Mouse (Mus musculus) layer of hippocampus, postnatal 25 days (tissue): ENCODE results near the gene Rem2. TPM values are rescaled to one million over a fixed set of nuclear protein-coding genes. Genes with fewer than 3 reads are reported as not detected.

Source experiments
- DNase-seq, 2 experiments: peaks; one replicate each; pipeline ENCODE4 v3.0.0; 2022; ENCODE audit warnings: mixed read lengths in 2 of 2, low spot score in 1 of 2; ENCODE audit errors: extremely low spot score in 1 of 2
- total RNA-seq, 2 experiments: library from RNA; stranded (reverse); gene quantifications; 2 replicates each; pipeline ENCODE4 v1.2.3; 2021

Rem2 gene
- total RNA-seq, 2 experiments from 2014 or later: 22.6 to 23.0 TPM

- DNase-seq: no peak
These were observed 11.8 kb downstream of the Rem2 start for GRCm38 (mm10) chr14:54487732-54488131.

DNA sequence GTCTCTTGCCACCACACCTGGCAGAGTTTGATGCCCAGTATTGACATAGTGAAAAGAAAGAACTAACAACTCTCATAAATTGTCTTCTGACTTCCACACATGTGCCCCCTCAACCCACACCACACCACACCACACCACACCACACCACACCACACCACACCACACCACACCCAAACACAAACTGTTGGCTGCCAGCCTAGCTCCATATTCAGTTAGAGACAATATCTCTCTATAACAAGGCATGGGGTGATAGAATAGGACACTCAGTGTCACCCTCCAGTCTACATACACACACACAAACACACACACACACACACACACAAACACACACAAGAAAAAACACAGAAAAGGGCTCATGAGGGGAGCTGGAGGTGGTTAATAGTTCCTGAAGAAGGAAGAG lies 12.4 kb downstream of the Rem2 start:
- DNase-seq: no peak

GRCm38 (mm10) chr14:54492345-54493131 lies 16.6 kb downstream of the Rem2 start:
- DNase-seq: no peak

GRCm38 (mm10) chr14:54493236-54493635 lies 17.3 kb downstream of the Rem2 start:
- no peak for DNase-seq

DNA sequence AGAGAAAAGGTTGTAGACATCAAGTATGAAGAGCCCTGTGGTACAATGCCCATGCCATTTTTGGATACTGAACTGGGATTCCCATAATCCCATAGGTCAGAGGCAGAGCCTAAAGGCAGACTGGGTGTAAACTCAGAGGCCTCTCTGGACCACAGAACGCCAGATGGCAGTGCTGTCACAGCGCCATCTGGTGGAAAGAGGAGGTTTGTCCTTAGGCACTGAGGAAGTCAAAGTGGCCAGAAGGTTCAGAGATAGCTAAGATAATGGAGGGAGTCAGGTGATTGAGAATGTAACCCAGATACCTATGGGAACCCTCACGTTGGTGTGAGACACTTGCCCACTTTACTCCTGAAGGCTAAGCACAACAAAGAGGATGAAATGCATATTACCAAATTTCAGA lies 18.3 kb downstream of the Rem2 start:
- peak in 1 of 2 experiments; percentile 63 for DNase-seq

DNA sequence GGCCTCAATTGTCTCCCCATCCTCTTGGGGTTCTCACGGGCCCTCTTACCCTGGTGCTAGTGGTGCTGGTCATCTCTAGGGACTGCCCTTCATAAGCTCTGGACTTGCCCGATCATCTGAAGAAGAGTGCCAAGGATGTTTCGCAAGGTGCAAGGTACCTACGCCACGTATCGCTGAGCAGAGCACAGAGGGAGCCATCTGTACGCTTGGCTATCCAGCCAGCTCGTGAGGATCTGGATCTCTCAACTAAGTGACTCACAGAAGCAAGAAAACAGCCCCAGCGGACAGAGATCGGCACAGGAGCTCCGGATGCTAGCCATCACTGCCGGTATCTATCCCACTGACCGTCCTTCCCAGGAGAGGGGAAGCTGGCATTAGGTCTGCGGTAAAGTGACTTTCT lies 20.8 kb downstream of the Rem2 start:
- DNase-seq: no peak

GRCm38 (mm10) chr14:54499330-54499729 lies 23.4 kb downstream of the Rem2 start:
- DNase-seq: no peak

- DNase-seq: no peak
These were observed 25.5 kb downstream of the Rem2 start for GRCm38 (mm10) chr14:54501365-54501764.

DNA sequence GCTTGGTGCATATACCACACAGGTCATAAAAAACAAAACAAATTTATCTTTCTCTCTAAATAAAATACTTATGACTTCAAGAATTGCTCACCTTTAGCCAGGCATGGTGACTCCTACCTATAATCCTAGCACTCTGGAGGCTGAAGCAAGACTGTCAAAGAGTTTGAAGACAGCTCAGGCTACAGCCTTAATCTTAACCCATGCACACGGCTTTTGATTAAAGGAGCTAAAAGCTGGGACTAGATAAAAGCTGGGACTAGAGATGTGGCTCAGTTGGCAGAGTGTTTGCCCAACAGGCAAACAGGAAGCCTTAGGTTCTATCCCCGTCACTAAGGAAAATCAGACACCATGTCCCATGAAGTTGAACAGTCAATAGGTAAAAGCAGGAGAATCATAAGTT lies 27.2 kb downstream of the Rem2 start:
- DNase-seq: no peak

- no peak for DNase-seq
These were observed 33.9 kb downstream of the Rem2 start for GRCm38 (mm10) chr14:54509774-54510173.

- DNase-seq: no peak
These were observed 40.9 kb downstream of the Rem2 start for GRCm38 (mm10) chr14:54516710-54517310.

DNA sequence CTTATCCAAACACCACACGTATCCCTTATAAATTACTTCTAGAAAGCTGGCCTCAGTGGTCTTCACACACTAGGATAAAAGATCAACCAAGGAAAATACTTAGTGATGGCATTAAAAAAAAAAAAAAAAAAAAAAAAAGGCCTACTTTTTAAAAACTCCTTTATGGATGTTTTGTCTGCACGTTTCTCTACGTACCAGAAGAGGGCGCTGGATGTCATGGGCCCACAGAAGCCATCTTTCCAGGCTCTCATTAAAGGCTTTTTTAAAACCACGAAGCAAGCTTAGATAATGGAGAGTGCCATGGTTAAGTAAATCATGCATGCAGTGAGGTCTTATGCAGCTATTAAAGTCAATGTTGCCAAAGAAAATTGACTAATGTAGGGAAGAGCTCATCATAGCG lies 47.7 kb downstream of the Rem2 start:
- no peak for DNase-seq

DNA sequence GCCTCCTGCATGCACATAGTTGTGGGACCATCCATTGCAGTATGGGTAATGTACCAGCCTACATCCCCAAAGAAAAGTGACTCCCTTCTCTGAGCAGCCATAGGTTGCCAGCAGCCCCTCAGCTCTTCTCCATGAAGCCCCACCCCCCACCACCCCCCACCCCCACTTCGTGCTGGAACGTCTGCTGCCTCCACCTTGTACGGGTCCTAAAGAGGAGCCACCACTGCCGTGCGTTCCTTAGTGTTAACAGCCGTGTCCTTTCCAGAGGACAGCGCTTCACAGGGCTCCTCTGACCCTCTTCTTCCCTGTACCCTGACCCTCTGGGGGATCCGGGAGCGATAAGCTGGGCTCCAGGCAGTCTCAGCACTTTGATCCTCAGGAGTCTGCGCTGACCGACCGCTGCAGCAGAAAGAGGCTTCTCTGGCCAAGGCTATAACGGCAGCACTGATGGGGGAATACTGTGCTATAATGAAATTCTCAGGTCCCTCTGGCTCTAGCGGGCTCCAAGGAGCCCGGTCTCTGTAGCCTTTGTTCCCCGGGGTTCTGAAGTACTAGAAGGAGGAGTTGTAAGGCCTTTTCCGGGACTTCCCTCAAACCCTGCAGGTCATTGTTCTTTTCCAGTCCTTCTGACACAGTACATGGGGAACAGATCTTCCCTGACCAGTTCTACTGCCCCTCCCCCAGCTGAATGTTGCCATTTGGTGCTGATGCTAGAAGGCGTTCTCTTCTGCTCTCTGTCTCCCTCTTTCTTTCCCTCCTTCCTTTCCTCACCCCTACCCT lies 51.5 kb downstream of the Rem2 start:
- DNase-seq: peak; percentile 17 to 32

GRCm38 (mm10) chr14:54528007-54528393 lies 52.1 kb downstream of the Rem2 start:
- no peak for DNase-seq

DNA sequence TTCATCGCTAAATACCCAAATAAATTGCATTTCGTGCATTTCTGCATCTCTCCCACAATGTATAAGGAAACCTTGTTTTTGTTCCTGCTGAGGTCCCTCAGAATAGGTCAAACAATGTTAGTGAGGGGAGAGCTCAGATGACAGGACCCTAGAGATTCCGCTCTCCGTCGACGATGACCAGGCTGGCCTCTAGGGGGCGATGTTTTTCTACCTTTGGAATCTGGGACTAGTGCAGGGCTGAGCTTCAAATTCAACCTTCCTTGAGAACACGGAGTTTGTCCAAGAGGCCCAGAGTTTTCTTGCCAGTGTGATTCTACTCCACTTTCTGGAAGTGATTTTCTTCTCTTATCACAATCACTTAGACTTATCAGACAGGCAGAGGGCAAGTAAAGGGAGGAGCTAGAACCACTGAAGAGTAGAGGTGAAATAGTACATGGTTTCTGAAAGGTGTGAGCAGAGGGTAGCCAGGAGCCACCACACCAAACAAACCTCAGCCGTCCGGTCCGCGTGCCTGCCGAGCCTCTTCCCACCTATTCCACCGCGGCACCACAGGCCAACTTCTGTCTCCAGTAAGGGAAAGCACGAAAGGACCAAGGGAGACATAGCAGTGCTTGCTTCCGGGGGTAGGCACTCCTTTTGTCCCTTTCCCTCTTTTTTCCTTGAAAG lies 52.7 kb downstream of the Rem2 start:
- DNase-seq: peak; percentile 83 to 95

Other genes with a start within 250 kb of the Rem2 start
- 100 to 1,000 TPM; 117 to 132 TPM for gene Dad1, start 222.0 kb upstream of the Rem2 start, total RNA-seq
- 10 to 100 TPM; 60.2 to 64.3 TPM for gene Abhd4, start 221.9 kb upstream of the Rem2 start, total RNA-seq
- gene Olfr49, start 191.2 kb upstream of the Rem2 start, total RNA-seq: not detected
- 10 to 100 TPM; 50.1 to 57.6 TPM for gene Oxa1l, start 115.3 kb upstream of the Rem2 start, total RNA-seq
- gene Slc7a7, start 58.3 kb upstream of the Rem2 start, total RNA-seq: 1 to 10 TPM; 1.5 to 1.9 TPM
- gene Mrpl52, start 49.2 kb upstream of the Rem2 start, total RNA-seq: 100 to 1,000 TPM; 112 TPM
- gene Mmp14, start 44.5 kb upstream of the Rem2 start, total RNA-seq: 10 to 100 TPM; 15.8 to 21.2 TPM
- gene Lrp10, start 12.0 kb upstream of the Rem2 start, total RNA-seq: 10 to 100 TPM; 32.1 to 34.6 TPM
- 10 to 100 TPM; 53.6 to 61.4 TPM for gene Prmt5, start 41.4 kb downstream of the Rem2 start, total RNA-seq
- 1 to 10 TPM; 2.4 to 3.9 TPM for gene Haus4, start 78.5 kb downstream of the Rem2 start, total RNA-seq
- 1 to 10 TPM; 1.3 to 2.4 TPM for gene Ajuba, start 101.5 kb downstream of the Rem2 start, total RNA-seq
- 1 to 10 TPM; 5.4 to 8.4 TPM for gene 4931414P19Rik, start 129.9 kb downstream of the Rem2 start, total RNA-seq
- gene Psmb5, start 141.9 kb downstream of the Rem2 start, total RNA-seq: 100 to 1,000 TPM; 208 to 218 TPM
- under 1 TPM; 0.16 to 0.32 TPM for gene Psmb11, start 145.3 kb downstream of the Rem2 start, total RNA-seq
- gene Gm17606, start 164.9 kb downstream of the Rem2 start, total RNA-seq: not detected
- 10 to 100 TPM; 17.5 to 22.7 TPM for gene Cdh24, start 165.3 kb downstream of the Rem2 start, total RNA-seq
- 10 to 100 TPM; 27.3 to 28.7 TPM for gene 1700123O20Rik, start 210.1 kb downstream of the Rem2 start, total RNA-seq
- gene Acin1, start 210.8 kb downstream of the Rem2 start, total RNA-seq: 100 to 1,000 TPM; 172 to 215 TPM
- not detected for gene Gm29776, start 222.7 kb downstream of the Rem2 start, total RNA-seq
- not detected for gene Cebpe, start 236.1 kb downstream of the Rem2 start, total RNA-seq